Mouse (Mus musculus) layer of hippocampus, adult 18-20 months (tissue): ENCODE data around the gene Igsf21. TPM values are rescaled to one million over a fixed set of nuclear protein-coding genes. Genes with fewer than 3 reads are reported as not detected.

Source experiments
- DNase-seq, 2 experiments: peaks; one replicate each; pipeline ENCODE4 v3.0.0; 2022; ENCODE audit warnings: low spot score in 2 of 2
- total RNA-seq, 2 experiments: library from RNA; stranded (reverse); gene quantifications; 2 replicates each; pipeline ENCODE4 v1.2.3; 2021

Gene Igsf21
- total RNA-seq, 2 experiments from 2014 or later: 30.0 to 40.3 TPM

DNA sequence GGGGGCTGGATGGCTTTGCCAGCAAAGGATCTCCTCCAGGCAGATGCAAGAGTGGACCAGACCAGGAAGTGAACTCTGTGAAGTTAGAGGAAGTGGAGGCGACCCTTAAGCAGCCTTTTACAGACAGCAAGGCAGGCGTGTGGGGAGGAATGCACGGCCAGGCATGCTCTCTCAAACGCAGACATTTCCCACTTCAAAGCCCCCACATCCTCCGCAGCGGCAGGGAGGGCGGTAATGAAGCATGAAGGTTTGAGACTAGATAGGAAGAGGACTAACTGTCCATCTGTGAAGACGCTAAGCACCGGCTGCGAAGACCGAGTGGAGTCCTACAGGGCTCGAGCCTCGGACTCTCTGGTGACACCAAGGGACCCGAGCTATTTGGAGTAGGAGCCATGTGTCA lies 46.3 kb downstream of the Igsf21 start:
- DNase-seq: no peak

DNA sequence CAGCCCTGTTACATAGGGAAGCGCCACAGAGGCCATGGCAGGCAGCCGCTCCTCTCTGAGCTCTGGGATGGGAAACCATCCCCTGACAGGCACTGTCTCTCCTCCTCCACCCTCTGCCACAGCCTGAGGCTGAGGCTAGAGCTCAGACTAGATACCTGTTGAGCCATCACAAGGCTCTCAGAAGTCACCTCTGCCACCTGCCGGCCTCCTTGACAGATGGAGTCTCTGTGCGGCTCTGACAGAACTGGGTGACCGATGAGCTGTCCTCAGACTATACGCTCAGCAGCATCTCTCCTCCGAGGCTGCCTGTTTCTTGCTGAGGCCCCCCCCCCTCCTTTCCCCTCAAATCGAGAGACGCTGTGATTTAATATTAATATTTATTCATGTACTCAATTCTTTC lies 49.9 kb downstream of the Igsf21 start:
- DNase-seq: no peak

DNA sequence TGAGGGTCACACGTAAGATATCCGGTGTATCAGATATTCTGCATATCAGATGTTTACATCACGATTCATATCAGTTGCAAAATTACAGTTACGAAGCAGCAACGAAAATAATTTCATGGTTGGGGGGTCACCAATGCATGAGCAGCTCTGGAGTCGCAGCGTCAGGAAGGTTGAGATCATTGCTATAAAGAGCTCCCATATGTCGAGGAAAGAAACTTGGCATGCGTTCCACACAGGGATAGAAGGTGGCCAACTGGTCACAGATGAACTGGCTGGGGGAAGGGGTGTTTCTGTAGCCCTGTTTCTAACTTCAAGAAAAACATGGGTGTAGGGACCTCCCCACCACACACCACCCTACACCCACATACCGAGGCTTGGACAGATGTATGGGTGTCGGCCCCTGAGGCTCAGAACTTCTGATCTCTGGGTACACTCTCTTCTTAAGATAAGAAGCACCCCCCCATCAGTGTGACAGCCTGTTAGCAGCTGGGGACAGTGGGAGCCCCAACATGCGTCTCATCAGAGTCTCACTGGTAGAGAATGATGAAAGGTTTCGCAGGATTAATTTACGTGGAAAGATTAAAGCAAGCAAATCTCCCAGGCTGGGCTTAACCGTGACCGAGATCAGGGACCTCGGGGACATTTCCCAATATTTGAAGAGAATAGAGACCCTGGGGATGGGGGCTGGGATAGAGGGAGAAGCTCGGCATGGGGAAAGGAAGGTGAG lies 54.1 kb downstream of the Igsf21 start:
- DNase-seq: peak in 1 of 2 experiments; percentile 23

DNA sequence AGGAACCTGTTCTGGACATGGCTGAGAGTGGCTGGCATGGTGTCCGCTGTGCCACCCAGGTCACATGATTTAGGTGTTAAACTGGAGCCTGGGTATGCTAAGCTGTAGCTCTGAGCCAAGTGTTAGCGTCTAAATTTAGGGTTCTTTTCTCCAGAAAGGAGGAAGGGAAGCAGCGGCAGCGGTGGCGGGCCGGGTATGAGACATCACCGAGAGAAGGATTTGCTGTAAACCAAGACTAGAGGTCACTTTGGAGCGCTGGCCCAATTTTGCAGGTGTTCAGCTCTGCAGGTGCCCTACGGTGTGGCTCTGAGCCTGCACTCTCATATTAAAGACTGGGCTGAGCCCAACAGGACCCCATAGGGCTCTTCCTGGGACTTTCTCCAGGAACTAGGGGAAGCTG lies 57.0 kb downstream of the Igsf21 start:
- DNase-seq: no peak

DNA sequence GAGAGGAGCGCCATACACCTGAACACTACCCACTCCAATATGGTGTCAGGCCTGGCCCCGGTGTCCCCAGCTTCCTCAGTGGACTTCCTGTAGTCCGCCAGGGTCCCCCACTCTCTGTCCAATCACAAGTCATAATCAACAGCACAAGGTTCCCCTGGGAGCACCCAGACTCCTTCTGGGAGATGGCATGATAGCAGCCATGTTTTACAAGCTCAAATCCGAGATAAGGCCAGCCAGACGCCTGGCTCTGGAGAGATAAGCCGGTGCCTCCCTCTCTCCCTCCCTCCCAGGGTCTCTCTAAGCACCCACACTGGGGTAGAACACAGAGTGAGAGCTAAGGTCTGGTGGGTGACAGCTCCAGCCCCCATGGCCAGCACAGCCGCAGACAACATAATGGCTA lies 58.0 kb downstream of the Igsf21 start:
- DNase-seq: no peak

DNA sequence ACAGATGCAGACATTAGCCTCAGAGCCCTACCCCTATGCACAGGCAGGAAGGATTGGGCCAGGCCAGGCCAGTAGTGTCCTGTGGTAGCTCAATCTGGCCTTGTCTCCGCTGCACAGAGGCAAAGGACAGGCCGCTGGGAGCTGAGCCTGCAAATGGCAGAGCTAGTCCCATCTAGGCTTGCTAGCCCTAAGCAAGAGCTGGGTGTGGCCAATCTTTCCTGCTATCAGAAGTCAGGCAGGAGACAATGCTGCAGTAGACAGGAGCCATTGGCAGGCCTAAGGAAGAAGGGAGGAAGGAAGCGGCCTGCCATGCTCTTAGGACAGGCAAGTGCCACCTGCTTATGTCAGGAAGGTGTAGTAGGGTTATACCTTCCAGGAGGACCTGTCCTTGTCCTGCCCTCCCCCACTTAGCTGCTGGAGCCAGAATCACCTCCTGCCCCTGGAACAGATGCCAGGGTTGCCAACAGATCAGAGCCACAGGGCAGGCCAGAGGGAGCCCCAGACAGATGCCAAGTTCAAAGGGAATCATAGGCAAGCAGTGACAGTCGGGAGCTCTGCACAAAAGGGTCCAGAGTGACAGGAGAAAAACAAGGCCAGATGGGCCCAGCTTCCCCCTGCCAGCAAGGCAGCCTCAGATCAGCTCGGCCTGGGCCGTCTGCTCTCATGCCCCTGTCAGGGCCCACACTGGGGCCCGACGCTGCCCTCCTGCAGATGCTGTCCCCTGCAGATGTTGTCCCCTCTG lies 59.0 kb downstream of the Igsf21 start:
- DNase-seq: no peak

DNA sequence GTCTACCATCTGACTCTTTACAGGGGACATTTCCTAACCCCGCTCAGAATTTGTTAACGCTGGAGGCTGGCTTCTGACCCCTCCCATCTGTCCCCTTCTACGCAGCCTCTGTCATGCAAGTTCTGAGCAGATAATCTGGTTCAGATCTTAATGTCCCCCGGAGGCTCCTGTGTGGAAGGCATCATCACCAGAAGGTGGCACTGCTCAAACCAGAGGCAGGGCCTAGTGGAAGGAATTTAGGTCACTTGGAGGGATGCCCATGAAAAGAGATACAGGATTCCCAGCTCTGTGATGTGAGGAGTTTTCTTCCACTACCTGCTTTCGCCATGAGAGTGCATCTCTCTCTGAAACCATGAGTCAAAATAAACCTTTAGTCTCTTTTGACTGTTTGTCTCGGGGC lies 67.0 kb downstream of the Igsf21 start:
- no peak for DNase-seq

DNA sequence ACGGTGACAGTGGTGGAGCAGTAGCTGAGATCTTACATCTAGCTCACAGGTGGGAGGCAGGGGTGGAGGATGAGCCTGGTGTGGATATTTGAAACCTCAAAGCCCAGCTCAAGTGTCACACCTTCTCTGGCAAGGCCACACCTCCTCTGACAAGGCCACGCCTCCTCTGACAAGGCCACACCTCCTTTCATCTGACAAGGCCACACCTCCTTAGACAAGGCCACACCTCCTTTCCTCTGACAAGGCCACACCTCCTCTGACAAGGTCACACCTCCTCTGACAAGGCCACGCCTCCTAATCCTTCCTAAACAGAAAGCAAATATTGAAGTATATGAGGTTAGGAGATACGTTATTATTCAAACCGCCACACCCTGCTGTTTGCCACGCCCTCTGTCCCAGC lies 69.5 kb downstream of the Igsf21 start:
- no peak for DNase-seq

DNA sequence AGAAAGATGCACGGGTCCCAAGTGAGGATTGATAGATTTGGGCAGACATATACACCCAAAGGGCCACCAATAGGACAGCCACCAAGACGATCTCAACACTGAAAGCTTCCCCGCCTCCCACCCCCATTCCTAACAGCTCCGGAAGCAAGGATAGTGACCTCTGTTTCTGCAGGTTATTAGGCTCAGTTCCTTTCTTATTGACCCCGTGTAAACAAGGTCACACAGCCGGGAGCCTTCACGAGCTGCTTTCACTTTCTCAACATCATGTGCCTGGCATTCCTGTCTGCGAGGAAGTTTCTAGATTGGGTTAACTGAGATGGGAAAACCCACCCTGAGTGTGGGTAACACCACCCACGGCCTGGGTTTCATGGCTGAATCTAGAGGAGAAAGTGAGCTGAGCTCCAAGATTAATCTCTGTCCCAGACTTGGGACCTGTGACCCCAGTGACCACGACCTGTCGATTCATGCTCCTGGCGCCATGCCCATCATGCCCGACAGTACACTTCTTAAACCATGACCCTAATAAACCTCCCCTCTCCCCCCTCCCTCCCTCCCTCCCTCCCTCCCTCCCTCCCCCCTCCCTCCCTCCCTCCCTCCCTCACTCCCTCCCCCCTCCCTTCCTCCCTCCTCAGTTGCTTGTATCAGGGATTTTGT lies 72.7 kb downstream of the Igsf21 start:
- no peak for DNase-seq

DNA sequence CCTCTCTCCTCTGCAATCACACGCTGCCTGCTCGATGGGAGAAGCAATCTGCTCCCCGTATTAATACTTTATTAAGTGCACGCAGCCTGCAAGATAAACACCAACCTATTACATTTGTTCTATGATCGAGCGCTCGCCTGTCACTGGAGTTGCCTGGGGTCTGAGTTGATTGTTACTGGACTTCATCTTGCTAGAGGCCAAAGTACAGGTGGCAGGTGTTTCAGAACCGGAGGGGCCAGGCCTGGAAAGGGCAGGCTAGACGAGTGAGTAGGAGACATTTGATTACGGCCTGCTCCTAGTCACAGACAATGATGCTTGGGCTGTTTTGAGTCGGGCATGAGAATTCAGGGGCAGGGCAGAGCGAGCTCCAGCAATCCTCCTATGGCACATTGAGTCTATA lies 73.5 kb downstream of the Igsf21 start:
- no peak for DNase-seq

DNA sequence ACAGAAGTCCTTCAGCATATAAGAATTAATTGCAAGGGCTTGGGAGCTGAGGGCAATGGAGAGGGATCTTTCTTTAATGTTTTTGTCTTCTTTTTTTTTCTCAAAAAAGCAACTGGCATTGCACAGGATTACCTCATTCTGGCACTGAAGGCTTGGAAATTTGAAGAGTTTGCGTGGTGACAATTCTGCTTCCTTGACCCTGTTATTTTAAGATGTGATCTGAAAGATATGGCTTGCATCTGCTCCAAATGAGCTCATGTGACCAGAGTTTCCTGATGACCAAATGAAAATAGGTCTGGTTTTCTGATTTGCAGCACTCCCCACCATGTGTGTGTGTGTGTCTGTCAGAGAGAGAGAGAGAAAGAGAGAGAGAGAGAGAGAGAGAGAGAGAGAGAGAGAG lies 74.7 kb downstream of the Igsf21 start:
- DNase-seq: no peak

DNA sequence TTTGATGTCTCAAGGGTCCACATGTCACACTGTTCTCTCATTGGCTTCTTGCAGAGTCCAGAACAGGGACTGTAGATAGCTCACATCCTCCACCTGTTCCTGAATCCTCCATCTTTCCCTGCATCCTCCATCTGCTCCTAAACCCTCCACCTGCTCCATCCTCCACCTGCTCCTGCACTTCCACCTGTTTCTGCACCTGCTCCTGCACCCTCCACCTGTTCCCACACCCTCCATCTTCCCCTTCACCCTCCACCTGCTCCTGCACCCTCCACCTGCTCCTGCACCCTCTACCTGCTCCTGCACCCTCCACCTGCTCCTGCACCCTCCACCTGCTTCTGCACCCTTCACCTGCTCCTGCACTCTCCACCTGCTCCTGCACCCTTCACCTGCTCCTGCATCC lies 75.4 kb downstream of the Igsf21 start:
- no peak for DNase-seq

DNA sequence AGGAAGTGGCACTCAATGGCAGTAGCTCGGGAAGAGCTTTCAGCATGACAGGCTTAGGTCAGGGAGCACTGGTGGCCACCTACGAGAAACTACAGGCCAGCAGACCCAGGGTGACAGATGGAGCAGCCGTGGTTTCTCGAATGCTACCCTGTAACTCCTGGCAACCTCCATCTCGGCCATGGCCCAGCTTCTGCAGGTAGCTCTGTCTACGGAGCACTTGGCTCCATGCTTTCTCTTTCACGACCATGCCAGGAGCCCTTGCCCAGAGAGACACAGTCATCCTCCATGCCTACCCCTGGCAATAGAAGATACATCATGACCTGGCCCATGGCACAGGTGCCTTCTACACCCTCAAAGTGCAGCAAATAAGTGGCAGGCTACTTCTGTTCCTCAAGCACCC lies 80.7 kb downstream of the Igsf21 start:
- no peak for DNase-seq

DNA sequence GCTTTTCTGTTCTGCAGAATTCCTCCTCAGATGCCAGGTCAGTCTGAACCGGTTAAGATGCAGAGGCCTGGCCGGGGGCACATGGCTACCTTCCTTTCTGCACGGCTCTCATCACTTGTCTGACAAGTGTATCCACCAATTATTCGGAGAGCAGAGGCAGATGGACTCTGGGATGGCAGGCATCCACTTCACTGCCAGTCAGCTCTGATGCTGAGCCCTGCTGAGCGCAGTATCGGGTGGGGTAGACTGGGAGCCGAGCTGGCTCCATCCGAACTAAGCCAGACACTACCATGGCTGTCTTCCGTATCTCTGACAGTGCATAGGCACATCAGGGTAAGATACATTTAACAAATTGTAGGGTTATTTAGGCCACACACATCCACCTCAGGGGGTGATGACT lies 81.9 kb downstream of the Igsf21 start:
- no peak for DNase-seq

DNA sequence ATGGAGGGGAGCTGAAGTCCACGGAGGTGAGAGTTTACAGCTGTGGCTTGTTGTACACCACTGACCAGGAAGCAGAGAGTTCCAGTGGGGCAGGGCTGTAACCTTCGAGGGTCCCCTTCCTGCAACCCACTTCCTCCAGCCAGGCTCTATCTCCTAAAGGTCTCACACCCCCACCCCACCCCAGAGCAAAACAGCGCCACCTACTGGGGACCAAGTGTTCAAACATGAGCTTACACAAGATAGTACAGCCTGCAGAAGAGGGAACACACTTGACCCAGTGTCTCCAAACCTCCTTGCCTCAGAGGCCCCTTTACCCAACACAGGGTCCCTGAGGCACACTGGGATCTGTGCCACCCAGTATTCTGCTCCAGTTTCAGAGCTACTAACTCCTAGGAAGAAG lies 87.0 kb downstream of the Igsf21 start:
- no peak for DNase-seq

DNA sequence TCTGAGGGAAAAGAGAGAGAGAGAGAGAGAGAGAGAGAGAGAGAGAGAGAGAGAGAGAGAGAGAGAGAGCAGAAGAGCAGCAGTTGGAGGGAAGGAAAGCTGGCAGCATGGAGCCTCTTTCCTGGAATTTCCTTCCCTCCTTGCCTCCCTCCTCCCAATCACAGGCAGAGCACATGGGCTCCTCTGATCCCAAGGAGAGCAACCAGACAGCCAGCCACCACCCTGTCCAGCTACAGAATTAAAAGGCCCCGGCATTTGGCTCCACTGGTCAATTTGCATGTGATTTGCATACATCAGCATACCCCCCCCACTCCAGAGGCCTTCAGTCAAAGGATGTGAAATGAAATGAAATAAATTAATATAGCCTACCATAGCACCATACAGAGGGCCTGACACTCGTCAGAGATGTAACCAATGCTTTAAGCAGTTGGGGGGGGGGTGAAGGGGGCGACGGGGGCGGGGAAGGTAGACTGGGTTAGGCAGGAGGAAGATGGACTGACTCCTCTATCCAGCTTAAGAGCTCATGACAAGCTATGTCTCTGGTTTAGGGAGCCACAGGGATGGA lies 91.6 kb downstream of the Igsf21 start:
- DNase-seq: no peak

DNA sequence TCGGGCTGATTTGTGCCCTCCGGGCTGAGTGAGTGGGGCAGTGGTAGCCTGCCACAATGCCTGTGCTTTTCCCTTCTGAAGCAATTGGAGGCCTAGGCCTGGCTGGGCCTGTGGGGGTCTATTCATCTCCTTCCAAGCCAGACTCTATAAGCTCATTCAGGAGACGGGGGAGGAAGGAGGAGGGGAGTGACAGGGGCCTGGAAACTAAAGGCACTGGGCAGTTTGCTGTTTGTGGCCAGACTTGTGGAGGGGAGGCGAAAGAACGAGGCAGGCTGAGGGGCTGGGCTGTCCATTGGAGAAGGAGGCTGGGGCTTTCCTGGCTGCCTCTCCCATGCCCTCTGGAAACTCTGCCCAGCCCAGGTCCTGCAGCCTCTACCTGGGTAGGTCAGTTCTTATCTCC lies 92.1 kb downstream of the Igsf21 start:
- DNase-seq: no peak

DNA sequence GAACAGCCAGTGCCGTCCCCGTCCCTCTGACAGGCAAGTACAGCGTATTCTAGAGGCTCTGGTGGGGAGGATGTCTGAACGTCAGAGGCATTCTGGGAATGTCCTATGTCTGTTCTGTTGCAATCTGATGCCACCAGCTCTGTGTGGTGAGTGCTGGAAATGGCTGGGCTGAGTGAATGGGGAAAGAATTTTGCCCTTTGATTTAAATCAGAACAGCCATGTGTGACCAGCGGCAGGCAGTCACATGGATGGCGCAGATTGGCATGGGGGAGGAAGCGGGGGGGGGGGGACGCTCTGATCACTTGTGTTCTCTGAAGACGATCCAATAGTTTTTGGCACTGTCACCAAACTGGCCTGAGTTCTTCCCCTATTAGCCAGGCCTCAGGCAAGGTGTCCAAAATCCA lies 92.9 kb downstream of the Igsf21 start:
- DNase-seq: peak in 1 of 2 experiments; percentile 54

DNA sequence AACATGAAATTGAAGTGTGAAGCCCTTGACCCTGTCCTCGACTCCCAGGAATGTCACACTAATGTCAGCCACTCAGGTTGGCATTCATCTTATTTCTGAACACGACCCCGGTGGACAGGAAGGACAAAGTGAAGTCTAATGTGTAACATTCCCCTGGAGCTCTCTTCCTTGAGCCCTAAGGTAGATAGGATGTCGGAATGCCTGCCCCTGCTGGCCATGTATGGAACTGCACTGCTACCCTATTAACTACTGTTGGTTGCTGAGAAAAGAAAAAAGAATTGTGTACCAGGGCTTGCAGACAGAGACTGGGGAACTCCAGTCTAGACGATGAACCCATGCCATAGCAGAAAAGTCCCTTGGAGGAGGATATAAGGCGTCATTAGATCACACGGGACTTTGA lies 93.5 kb downstream of the Igsf21 start:
- DNase-seq: peak in 1 of 2 experiments; percentile 67

DNA sequence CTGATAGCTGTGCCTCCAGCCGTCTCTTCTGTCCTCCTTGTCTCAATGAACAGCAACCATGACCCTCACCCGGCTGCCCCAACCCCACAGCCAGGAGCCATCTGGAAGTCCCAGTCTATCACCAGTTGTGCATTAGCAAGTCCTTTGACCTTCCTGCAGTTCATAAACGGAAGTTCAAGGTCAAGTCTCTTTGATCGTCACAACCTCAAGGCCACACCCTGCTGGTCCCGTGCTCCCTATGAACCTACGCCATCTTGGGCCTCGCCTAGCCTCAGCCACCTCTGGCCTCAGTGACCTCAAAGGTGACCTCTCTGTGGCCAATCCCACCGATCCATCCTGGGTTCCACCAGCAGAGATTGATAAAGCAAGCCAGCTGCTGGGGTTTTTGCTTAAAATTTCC lies 96.9 kb downstream of the Igsf21 start:
- no peak for DNase-seq

DNA sequence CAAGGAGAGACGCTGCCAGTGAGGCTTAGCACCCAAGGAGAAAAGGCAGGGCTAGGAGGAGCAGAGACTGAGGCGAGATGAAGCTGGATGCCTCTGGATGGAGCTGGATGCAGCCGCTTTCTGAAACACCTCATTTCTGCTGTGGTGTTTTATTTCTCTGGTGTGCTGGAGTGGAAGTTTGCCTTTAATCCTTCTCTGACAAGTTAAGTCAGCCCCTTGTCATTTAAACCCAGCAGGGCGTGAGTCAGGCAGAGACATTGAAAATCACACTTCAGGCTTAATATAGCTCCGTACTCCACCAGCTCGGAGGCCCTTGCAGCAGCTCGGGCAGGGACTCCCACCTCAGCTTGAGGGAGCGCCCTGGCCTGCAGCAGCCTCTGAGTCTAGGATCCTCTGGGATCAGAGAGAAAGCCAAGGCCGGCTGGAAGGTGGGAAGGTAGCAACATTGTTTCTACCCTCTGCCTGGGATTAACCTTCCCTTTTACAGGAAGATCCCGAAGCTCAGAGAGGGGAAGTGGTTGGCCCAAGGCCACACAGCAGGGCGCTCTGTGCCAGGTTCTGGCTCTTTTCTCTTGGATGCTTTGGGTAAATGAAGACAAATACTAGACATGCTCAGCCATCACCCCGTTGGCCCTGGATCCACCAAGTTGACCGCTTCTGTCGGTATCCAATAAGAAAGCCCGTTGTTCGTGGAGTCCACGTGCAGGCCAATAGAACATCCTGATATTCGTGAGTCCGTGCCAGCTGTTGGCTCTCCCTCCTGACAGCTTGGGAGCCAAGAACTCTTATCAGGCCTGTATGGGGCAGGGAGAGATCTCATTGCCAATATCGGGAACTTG lies 98.5 kb downstream of the Igsf21 start:
- peak in 1 of 2 experiments; percentile 37 for DNase-seq
